Mouse (Mus musculus): ENCODE measurements around the gene Grb7.

Grb7 gene

GRCm38 (mm10) chr11:98472696-98473095 is 26.5 kb downstream of the Grb7 start:
- Histone ChIP-seq H3K27me3 (ENCODE audit: control insufficient read depth, insufficient read depth, low read length, poor library complexity, severe bottlenecking) (no peaks in the 10 kb centered on the region), H3K36me3 (ENCODE audit: control insufficient read depth, insufficient read depth, low read length, poor library complexity, severe bottlenecking) (peaks cover 27% of the 10 kb centered on the region)
- no peak for DNase-seq (ENCODE audit: low read depth, low spot score)

GRCm38 (mm10) chr11:98473916-98474479 is 27.8 kb downstream of the Grb7 start:
- no peaks in the 10 kb centered on the region for H3K27me3 ChIP-seq (ENCODE audit: control insufficient read depth, insufficient read depth, low read length, poor library complexity, severe bottlenecking)
- peaks cover 23% of the 10 kb centered on the region for H3K36me3 ChIP-seq (ENCODE audit: control insufficient read depth, insufficient read depth, low read length, poor library complexity, severe bottlenecking)
- DNase-seq (ENCODE audit: low read depth, low spot score): no peak

- no peak for DNase-seq (ENCODE audit: low read depth, low spot score)
- H3K27me3 ChIP-seq (ENCODE audit: control insufficient read depth, insufficient read depth, low read length, poor library complexity, severe bottlenecking): no peaks in the 10 kb centered on the region
- H3K36me3 ChIP-seq (ENCODE audit: control insufficient read depth, insufficient read depth, low read length, poor library complexity, severe bottlenecking): peaks cover 17% of the 10 kb centered on the region
Measured at GRCm38 (mm10) chr11:98474967-98475366, 28.8 kb downstream of the Grb7 start.

GRCm38 (mm10) chr11:98475630-98476433 is 29.6 kb downstream of the Grb7 start:
- DNase-seq (ENCODE audit: low read depth, low spot score): no peak
- peaks cover 15% of the 10 kb centered on the region for H3K36me3 ChIP-seq (ENCODE audit: control insufficient read depth, insufficient read depth, low read length, poor library complexity, severe bottlenecking)

GRCm38 (mm10) chr11:98476434-98476807 is 30.2 kb downstream of the Grb7 start:
- no peak for DNase-seq (ENCODE audit: low read depth, low spot score)
- peaks cover 17% of the 10 kb centered on the region for H3K36me3 ChIP-seq (ENCODE audit: control insufficient read depth, insufficient read depth, low read length, poor library complexity, severe bottlenecking)
- no peaks in the 10 kb centered on the region for H3K27me3 ChIP-seq (ENCODE audit: control insufficient read depth, insufficient read depth, low read length, poor library complexity, severe bottlenecking)

More at GRCm38 (mm10) chr11:98475630-98476433, 29.6 kb downstream of the Grb7 start:
- no peaks in the 10 kb centered on the region for H3K27me3 ChIP-seq (ENCODE audit: control insufficient read depth, insufficient read depth, low read length, poor library complexity, severe bottlenecking)

GRCm38 (mm10) chr11:98477011-98477701 is 31.0 kb downstream of the Grb7 start:
- no peaks in the 10 kb centered on the region for H3K27me3 ChIP-seq (ENCODE audit: control insufficient read depth, insufficient read depth, low read length, poor library complexity, severe bottlenecking)
- peaks cover 17% of the 10 kb centered on the region for H3K36me3 ChIP-seq (ENCODE audit: control insufficient read depth, insufficient read depth, low read length, poor library complexity, severe bottlenecking)
- DNase-seq (ENCODE audit: low read depth, low spot score): peak; percentile 49

GRCm38 (mm10) chr11:98479026-98479939 is 33.1 kb downstream of the Grb7 start:
- Histone ChIP-seq H3K36me3 (ENCODE audit: control insufficient read depth, insufficient read depth, low read length, poor library complexity, severe bottlenecking) (peaks cover 16% of the 10 kb centered on the region), H3K27me3 (ENCODE audit: control insufficient read depth, insufficient read depth, low read length, poor library complexity, severe bottlenecking) (no peaks in the 10 kb centered on the region)
- peak; percentile 61 for DNase-seq (ENCODE audit: low read depth, low spot score)

GRCm38 (mm10) chr11:98479940-98480497 is 33.8 kb downstream of the Grb7 start:
- no peak for DNase-seq (ENCODE audit: low read depth, low spot score)
- no peaks in the 10 kb centered on the region for H3K27me3 ChIP-seq (ENCODE audit: control insufficient read depth, insufficient read depth, low read length, poor library complexity, severe bottlenecking)
- H3K36me3 ChIP-seq (ENCODE audit: control insufficient read depth, insufficient read depth, low read length, poor library complexity, severe bottlenecking): peaks cover 13% of the 10 kb centered on the region

GRCm38 (mm10) chr11:98481231-98481630 is 35.0 kb downstream of the Grb7 start:
- DNase-seq (ENCODE audit: low read depth, low spot score): no peak
- peaks cover 20% of the 10 kb centered on the region for H3K36me3 ChIP-seq (ENCODE audit: control insufficient read depth, insufficient read depth, low read length, poor library complexity, severe bottlenecking)
- no peaks in the 10 kb centered on the region for H3K27me3 ChIP-seq (ENCODE audit: control insufficient read depth, insufficient read depth, low read length, poor library complexity, severe bottlenecking)

- DNase-seq (ENCODE audit: low read depth, low spot score): no peak
- no peaks in the 10 kb centered on the region for H3K27me3 ChIP-seq (ENCODE audit: control insufficient read depth, insufficient read depth, low read length, poor library complexity, severe bottlenecking)
- H3K36me3 ChIP-seq (ENCODE audit: control insufficient read depth, insufficient read depth, low read length, poor library complexity, severe bottlenecking): peaks cover 17% of the 10 kb centered on the region
Measured at GRCm38 (mm10) chr11:98482067-98482466, 35.9 kb downstream of the Grb7 start.

- DNase-seq (ENCODE audit: low read depth, low spot score): no peak
- peaks cover 40% of the 10 kb centered on the region for H3K36me3 ChIP-seq (ENCODE audit: control insufficient read depth, insufficient read depth, low read length, poor library complexity, severe bottlenecking)
- no peaks in the 10 kb centered on the region for H3K27me3 ChIP-seq (ENCODE audit: control insufficient read depth, insufficient read depth, low read length, poor library complexity, severe bottlenecking)
Measured at GRCm38 (mm10) chr11:98485749-98486148, 39.6 kb downstream of the Grb7 start.

GRCm38 (mm10) chr11:98487526-98488040 is 41.4 kb downstream of the Grb7 start:
- DNase-seq (ENCODE audit: low read depth, low spot score): no peak
- no peaks in the 10 kb centered on the region for H3K27me3 ChIP-seq (ENCODE audit: control insufficient read depth, insufficient read depth, low read length, poor library complexity, severe bottlenecking)
- peaks cover 39% of the 10 kb centered on the region for H3K36me3 ChIP-seq (ENCODE audit: control insufficient read depth, insufficient read depth, low read length, poor library complexity, severe bottlenecking)

- H3K27me3 ChIP-seq (ENCODE audit: control insufficient read depth, insufficient read depth, low read length, poor library complexity, severe bottlenecking): no peaks in the 10 kb centered on the region
- peaks cover 36% of the 10 kb centered on the region for H3K36me3 ChIP-seq (ENCODE audit: control insufficient read depth, insufficient read depth, low read length, poor library complexity, severe bottlenecking)
- DNase-seq (ENCODE audit: low read depth, low spot score): no peak
Measured at GRCm38 (mm10) chr11:98488540-98489234, 42.5 kb downstream of the Grb7 start.

Data from splenic B cell, adult 2 months (primary cell).